Mouse (Mus musculus): ENCODE measurements at regions not wholly inside any gene's neighbourhood (a gene's known extent, or its start where the extent isn't known, plus 50 kb on each side); places are given as distances from the start of the nearest gene placed in this dataset.

GRCm38 (mm10) chr1:107914671-107915590, 325.1 kb downstream of the Serpinb8 start:
- DNase-seq: no peak

GRCm38 (mm10) chr1:107917037-107917436, 327.2 kb downstream of the Serpinb8 start:
- no peak for DNase-seq

- no peak for DNase-seq
Observed at GRCm38 (mm10) chr1:107941601-107942270, 351.9 kb downstream of the Serpinb8 start.

- no peak for DNase-seq
Observed at GRCm38 (mm10) chr1:107946204-107946939, 356.6 kb downstream of the Serpinb8 start.

- DNase-seq: no peak
Observed at GRCm38 (mm10) chr1:107950396-107950795, 360.6 kb downstream of the Serpinb8 start.

GRCm38 (mm10) chr1:107961009-107961408, 371.2 kb downstream of the Serpinb8 start:
- DNase-seq: no peak

- no peak for DNase-seq
Observed at GRCm38 (mm10) chr1:107975626-107976335, 386.0 kb downstream of the Serpinb8 start.

GRCm38 (mm10) chr1:107977686-107978085, 387.9 kb downstream of the Serpinb8 start:
- no peak for DNase-seq

- DNase-seq: no peak
Observed at GRCm38 (mm10) chr1:107978411-107978810, 388.6 kb downstream of the Serpinb8 start.

- DNase-seq: no peak
Observed at GRCm38 (mm10) chr1:107985646-107986045, 395.8 kb downstream of the Serpinb8 start.

- DNase-seq: no peak
Observed at GRCm38 (mm10) chr1:107988076-107988475, 398.3 kb downstream of the Serpinb8 start.

- DNase-seq: no peak
Observed at GRCm38 (mm10) chr1:107993013-107993412, 403.2 kb downstream of the Serpinb8 start.

- no peak for DNase-seq
Observed at GRCm38 (mm10) chr1:108023721-108024353, 434.0 kb downstream of the Serpinb8 start.

- no peak for DNase-seq
Observed at GRCm38 (mm10) chr1:108024705-108025104, 434.9 kb downstream of the Serpinb8 start.

- no peak for DNase-seq
Observed at GRCm38 (mm10) chr1:108026461-108026860, 436.7 kb downstream of the Serpinb8 start.

- DNase-seq: no peak
Observed at GRCm38 (mm10) chr1:108046194-108046593, 456.4 kb downstream of the Serpinb8 start.

- DNase-seq: no peak
Observed at GRCm38 (mm10) chr1:108046857-108047714, 457.3 kb downstream of the Serpinb8 start.

- DNase-seq: no peak
Observed at GRCm38 (mm10) chr1:108094622-108095021, 504.8 kb downstream of the Serpinb8 start.

GRCm38 (mm10) chr1:108102607-108103006, 512.8 kb downstream of the Serpinb8 start:
- no peak for DNase-seq

- no peak for DNase-seq
Observed at GRCm38 (mm10) chr1:108110984-108111383, 521.2 kb downstream of the Serpinb8 start.

GRCm38 (mm10) chr1:108127393-108127792, 537.6 kb downstream of the Serpinb8 start:
- no peak for DNase-seq
